Mouse (Mus musculus): ENCODE results near the gene Rdh9.

GRCm38 (mm10) chr10:127755246-127755645 lies 20.9 kb upstream of the Rdh9 start:
- TF ChIP-seq CTCF (IDR thresholded peaks at IDR 0.05; ENCODE audit: extremely low read depth, insufficient read depth, low read length) (no peak), POLR2A (IDR thresholded peaks at IDR 0.05; ENCODE audit: extremely low read depth, insufficient read depth, low read length) (no peak)
